Mouse (Mus musculus): Measurements from ENCODE around the gene Lrrk1. TPM values are rescaled to one million over a fixed set of nuclear protein-coding genes. Genes with fewer than 3 reads are reported as not detected.

Lrrk1 gene
- polyA plus RNA-seq, 1 experiment from 2014 or later, result 2.2 TPM

GRCm38 (mm10) chr7:66253975-66254651 lies 134.0 kb downstream of the Lrrk1 start:
- ATAC-seq (replicated peaks), result no peak
- no peaks in the 10 kb centered on the region for H3K36me3 ChIP-seq
- H3K9me3 ChIP-seq, result no peaks in the 10 kb centered on the region
- WGBS, result 90% methylated on average over 8 of the region's 8 CpGs
- H3K4me1 ChIP-seq, result no peaks in the 10 kb centered on the region
- H3K4me3 ChIP-seq, result no peak overlapping the region
- no peak overlapping the region for H3K27ac ChIP-seq (replicated peaks)
- H3K4me2 ChIP-seq (replicated peaks), result no peak overlapping the region
- no peak overlapping the region for H3K9ac ChIP-seq (replicated peaks)
- H3K27me3 ChIP-seq, result no peaks in the 10 kb centered on the region

GRCm38 (mm10) chr7:66250030-66250429 lies 138.1 kb downstream of the Lrrk1 start:
- Histone ChIP-seq H3K27ac (replicated peaks) (no peak overlapping the region), H3K36me3 (no peaks in the 10 kb centered on the region), H3K9me3 (no peaks in the 10 kb centered on the region), H3K4me1 (peaks cover 21% of the 10 kb centered on the region), H3K4me3 (no peak overlapping the region), H3K9ac (replicated peaks) (no peak overlapping the region), H3K4me2 (replicated peaks) (no peak overlapping the region), H3K27me3 (no peaks in the 10 kb centered on the region)
- 36% methylated on average over 6 of the region's 6 CpGs for WGBS
- peak; percentile 20; the same call in 1 of the 2 replicates for ATAC-seq (replicated peaks)

- Histone ChIP-seq H3K4me1 (peaks cover 21% of the 10 kb centered on the region), H3K27ac (replicated peaks) (no peak overlapping the region), H3K4me3 (no peak overlapping the region), H3K36me3 (no peaks in the 10 kb centered on the region), H3K9ac (replicated peaks) (no peak overlapping the region), H3K27me3 (no peaks in the 10 kb centered on the region), H3K4me2 (replicated peaks) (no peak overlapping the region), H3K9me3 (no peaks in the 10 kb centered on the region)
- 83% methylated on average over 3 of the region's 3 CpGs for WGBS
- ATAC-seq (replicated peaks), result no peak
Observed at GRCm38 (mm10) chr7:66249426-66249825, 138.7 kb downstream of the Lrrk1 start.

GRCm38 (mm10) chr7:66249020-66249419 lies 139.1 kb downstream of the Lrrk1 start:
- H3K4me3 ChIP-seq, result no peak overlapping the region
- no peak overlapping the region for H3K4me2 ChIP-seq (replicated peaks)
- no peaks in the 10 kb centered on the region for H3K9me3 ChIP-seq
- H3K27me3 ChIP-seq, result no peaks in the 10 kb centered on the region
- ATAC-seq (replicated peaks), result no peak
- H3K36me3 ChIP-seq, result no peaks in the 10 kb centered on the region
- peaks cover 21% of the 10 kb centered on the region for H3K4me1 ChIP-seq
- no peak overlapping the region for H3K9ac ChIP-seq (replicated peaks)
- H3K27ac ChIP-seq (replicated peaks), result no peak overlapping the region
- 52% methylated on average over 2 of the region's 2 CpGs for WGBS

- Histone ChIP-seq H3K4me1 (peaks cover 21% of the 10 kb centered on the region), H3K4me3 (no peak overlapping the region), H3K27ac (replicated peaks) (peak overlapping the region; percentile 52), H3K9ac (replicated peaks) (no peak overlapping the region), H3K9me3 (no peaks in the 10 kb centered on the region), H3K27me3 (no peaks in the 10 kb centered on the region), H3K36me3 (no peaks in the 10 kb centered on the region), H3K4me2 (replicated peaks) (no peak overlapping the region)
- peak; percentile 31; the same call in 1 of the 2 replicates for ATAC-seq (replicated peaks)
Observed at GRCm38 (mm10) chr7:66248270-66248669, 139.9 kb downstream of the Lrrk1 start.

GRCm38 (mm10) chr7:66247274-66248021 lies 140.7 kb downstream of the Lrrk1 start:
- H3K27ac ChIP-seq (replicated peaks), result peak overlapping the region; percentile 61
- 13% methylated on average over 12 of the region's 12 CpGs for WGBS
- no peaks in the 10 kb centered on the region for H3K27me3 ChIP-seq
- peak; percentile 83 for ATAC-seq (replicated peaks)
- no peaks in the 10 kb centered on the region for H3K9me3 ChIP-seq
- H3K36me3 ChIP-seq, result no peaks in the 10 kb centered on the region
- H3K9ac ChIP-seq (replicated peaks), result no peak overlapping the region
- no peak overlapping the region for H3K4me3 ChIP-seq
- H3K4me1 ChIP-seq, result peaks cover 21% of the 10 kb centered on the region
- H3K4me2 ChIP-seq (replicated peaks), result no peak overlapping the region

GRCm38 (mm10) chr7:66246716-66247235 lies 141.4 kb downstream of the Lrrk1 start:
- ATAC-seq (replicated peaks), result no peak
- Histone ChIP-seq H3K4me1 (peaks cover 21% of the 10 kb centered on the region), H3K9ac (replicated peaks) (no peak overlapping the region), H3K27me3 (no peaks in the 10 kb centered on the region), H3K4me2 (replicated peaks) (no peak overlapping the region), H3K9me3 (no peaks in the 10 kb centered on the region), H3K4me3 (no peak overlapping the region), H3K27ac (replicated peaks) (peak overlapping the region; percentile 61), H3K36me3 (no peaks in the 10 kb centered on the region)
- 39% methylated on average over 11 of the region's 11 CpGs for WGBS

- Histone ChIP-seq H3K4me1 (peaks cover 21% of the 10 kb centered on the region), H3K4me3 (no peak overlapping the region), H3K9ac (replicated peaks) (no peak overlapping the region), H3K4me2 (replicated peaks) (no peak overlapping the region), H3K27me3 (no peaks in the 10 kb centered on the region), H3K36me3 (no peaks in the 10 kb centered on the region), H3K9me3 (no peaks in the 10 kb centered on the region), H3K27ac (replicated peaks) (no peak overlapping the region)
- ATAC-seq (replicated peaks), result no peak
- 83% methylated on average over 5 of the region's 5 CpGs for WGBS
Observed at GRCm38 (mm10) chr7:66245646-66246045, 142.5 kb downstream of the Lrrk1 start.

- no peak for ATAC-seq (replicated peaks)
- Histone ChIP-seq H3K4me3 (no peak overlapping the region), H3K27ac (replicated peaks) (no peak overlapping the region), H3K9ac (replicated peaks) (no peak overlapping the region), H3K4me1 (peaks cover 21% of the 10 kb centered on the region), H3K9me3 (no peaks in the 10 kb centered on the region), H3K27me3 (no peaks in the 10 kb centered on the region), H3K36me3 (no peaks in the 10 kb centered on the region), H3K4me2 (replicated peaks) (no peak overlapping the region)
- 84% methylated on average over 7 of the region's 7 CpGs for WGBS
Observed at GRCm38 (mm10) chr7:66243766-66244325, 144.3 kb downstream of the Lrrk1 start.

GRCm38 (mm10) chr7:66241855-66242412 lies 146.2 kb downstream of the Lrrk1 start:
- WGBS, result 90% methylated on average over 4 of the region's 4 CpGs
- no peaks in the 10 kb centered on the region for H3K36me3 ChIP-seq
- no peaks in the 10 kb centered on the region for H3K9me3 ChIP-seq
- H3K4me1 ChIP-seq, result peaks cover 3% of the 10 kb centered on the region
- no peak overlapping the region for H3K27ac ChIP-seq (replicated peaks)
- no peak overlapping the region for H3K4me2 ChIP-seq (replicated peaks)
- H3K9ac ChIP-seq (replicated peaks), result no peak overlapping the region
- no peaks in the 10 kb centered on the region for H3K27me3 ChIP-seq
- H3K4me3 ChIP-seq, result no peak overlapping the region
- ATAC-seq (replicated peaks), result no peak

GRCm38 (mm10) chr7:66238157-66238556 lies 150.0 kb downstream of the Lrrk1 start:
- Histone ChIP-seq H3K9me3 (no peaks in the 10 kb centered on the region), H3K4me2 (replicated peaks) (no peak overlapping the region), H3K27me3 (no peaks in the 10 kb centered on the region), H3K4me1 (no peaks in the 10 kb centered on the region), H3K9ac (replicated peaks) (no peak overlapping the region), H3K4me3 (no peak overlapping the region), H3K36me3 (no peaks in the 10 kb centered on the region), H3K27ac (replicated peaks) (no peak overlapping the region)
- WGBS, result 92% methylated on average over 3 of the region's 3 CpGs
- no peak for ATAC-seq (replicated peaks)

GRCm38 (mm10) chr7:66233947-66234516 lies 154.1 kb downstream of the Lrrk1 start:
- Histone ChIP-seq H3K36me3 (no peaks in the 10 kb centered on the region), H3K9me3 (no peaks in the 10 kb centered on the region), H3K27ac (replicated peaks) (no peak overlapping the region), H3K4me1 (peaks cover 9% of the 10 kb centered on the region), H3K4me3 (no peak overlapping the region), H3K4me2 (replicated peaks) (no peak overlapping the region), H3K27me3 (no peaks in the 10 kb centered on the region), H3K9ac (replicated peaks) (no peak overlapping the region)
- no peak for ATAC-seq (replicated peaks)
- 80% methylated on average over 6 of the region's 6 CpGs for WGBS

Measured in forebrain, embryonic 15.5 days (tissue).